Mouse (Mus musculus): ENCODE data around the gene Rnh1. TPM values are rescaled to one million over a fixed set of nuclear protein-coding genes. Genes with fewer than 3 reads are reported as not detected.

Gene Rnh1
- total RNA-seq, 1 experiment from 2014 or later, result 41.0 TPM

DNA sequence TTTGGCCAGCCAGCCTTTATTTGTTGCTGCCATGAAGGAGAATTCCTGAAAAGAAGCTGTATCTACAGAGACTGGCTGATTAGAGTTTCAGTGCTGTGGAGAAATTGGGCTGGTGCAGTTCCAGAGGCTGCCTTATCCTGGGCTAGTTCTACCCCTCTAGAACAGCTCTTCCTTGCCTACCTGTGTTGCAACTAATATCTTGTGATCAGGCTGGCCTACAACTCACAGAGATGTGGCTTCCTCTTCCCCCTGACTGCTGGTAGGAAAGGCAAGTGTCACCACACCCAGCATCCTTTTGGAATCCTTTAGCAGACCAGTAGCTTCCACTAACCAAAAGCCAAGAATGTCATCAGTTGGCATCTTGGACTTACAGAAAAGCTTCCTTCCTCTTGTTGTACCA is 2.8 kb downstream of the Rnh1 start:
- ATAC-seq (ENCODE audit: extremely low read depth, insufficient number of reproducible peaks, low FRiP score, poor library complexity, severe bottlenecking), result no peak

DNA sequence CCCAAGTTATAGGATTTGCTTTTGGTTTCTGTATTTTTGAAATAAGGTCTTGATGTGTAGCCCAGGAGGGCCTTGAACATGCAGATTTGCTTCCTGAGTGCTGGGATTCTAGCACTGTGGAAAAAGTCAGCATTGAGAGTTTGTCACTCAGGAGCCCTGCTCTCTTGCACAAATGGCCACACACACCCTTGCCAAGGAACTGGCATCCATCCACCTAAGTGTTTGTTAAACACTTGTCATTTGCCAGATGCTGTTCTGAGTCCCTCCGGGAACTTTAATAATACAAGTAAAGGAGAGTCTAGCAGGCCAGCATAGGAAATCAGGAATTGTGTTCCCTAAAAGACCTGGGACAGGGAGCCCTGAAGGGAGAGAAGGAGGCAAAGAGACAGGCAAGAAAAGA is 3.4 kb downstream of the Rnh1 start:
- ATAC-seq (ENCODE audit: extremely low read depth, insufficient number of reproducible peaks, low FRiP score, poor library complexity, severe bottlenecking), result no peak

DNA sequence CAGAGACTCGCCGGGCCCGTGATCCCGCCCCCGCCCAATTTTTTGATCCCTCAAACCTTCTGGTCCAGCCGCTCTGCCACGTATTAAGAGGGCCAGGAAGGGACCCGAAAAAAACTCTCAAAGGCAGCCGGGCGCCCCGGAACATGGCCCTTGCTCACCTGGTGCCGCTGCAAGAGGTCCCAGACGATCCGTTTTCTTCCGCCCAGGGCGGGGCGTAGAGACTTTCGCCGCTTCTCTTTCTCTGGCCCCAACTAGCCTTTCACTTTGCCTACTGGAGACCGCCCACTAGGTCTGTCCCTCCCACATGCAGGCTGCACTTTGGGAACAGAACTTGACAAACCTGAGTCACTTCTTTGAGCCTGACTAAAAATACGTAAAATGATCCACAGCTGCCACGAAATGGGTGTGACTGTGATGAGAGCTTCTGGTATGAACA is 4.1 kb downstream of the Rnh1 start:
- peak; percentile 76 for ATAC-seq (ENCODE audit: extremely low read depth, insufficient number of reproducible peaks, low FRiP score, poor library complexity, severe bottlenecking)

DNA sequence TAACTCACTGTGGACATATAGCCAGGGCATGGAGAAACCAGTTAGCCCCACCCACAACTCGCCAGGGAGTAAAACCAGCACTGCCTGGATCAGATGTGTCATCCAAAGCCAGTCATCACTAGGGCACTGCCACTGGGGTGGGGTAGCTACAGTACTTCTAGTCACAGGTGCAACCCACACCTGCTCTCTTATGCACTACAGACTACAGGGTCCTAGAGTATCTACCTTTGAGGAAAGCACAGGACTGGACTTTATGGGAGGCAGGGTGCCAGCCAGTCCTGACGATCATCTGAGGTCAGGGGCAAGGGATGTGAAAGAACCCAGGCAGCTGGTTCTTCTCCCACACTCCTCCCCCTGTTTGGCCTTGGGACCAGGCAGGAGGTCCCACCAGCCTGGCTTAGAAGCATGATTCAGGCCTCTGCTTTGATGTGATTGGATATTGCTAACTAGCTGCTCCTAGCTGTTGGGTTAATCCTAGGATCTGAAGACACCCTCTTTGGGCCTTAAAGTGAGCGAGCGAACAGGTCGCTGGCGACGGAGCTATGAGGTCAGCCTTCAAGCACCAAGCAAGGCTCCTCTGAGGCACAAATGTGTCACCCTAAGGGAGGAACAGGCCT is 4.6 kb downstream of the Rnh1 start:
- no peak for ATAC-seq (ENCODE audit: extremely low read depth, insufficient number of reproducible peaks, low FRiP score, poor library complexity, severe bottlenecking)

DNA sequence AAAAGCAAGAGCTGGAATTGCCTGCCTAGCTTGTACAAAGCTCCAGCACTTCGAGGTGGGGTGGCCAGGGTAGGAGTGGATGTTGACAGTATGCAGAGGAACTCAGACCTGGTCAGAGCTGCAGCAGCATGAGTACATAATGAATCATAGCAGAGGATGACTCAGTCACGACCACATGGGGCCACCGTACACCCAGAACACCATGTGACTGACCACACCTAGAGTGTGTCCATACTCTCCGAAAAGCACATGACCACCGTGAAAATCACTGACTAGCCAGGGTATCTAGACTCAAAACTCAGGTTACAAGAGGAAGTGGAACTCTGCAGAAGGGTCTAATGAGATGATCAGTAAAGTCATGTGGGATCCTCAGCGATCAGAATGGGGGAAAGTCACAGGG is 7.8 kb downstream of the Rnh1 start:
- ATAC-seq (ENCODE audit: extremely low read depth, insufficient number of reproducible peaks, low FRiP score, poor library complexity, severe bottlenecking), result no peak

DNA sequence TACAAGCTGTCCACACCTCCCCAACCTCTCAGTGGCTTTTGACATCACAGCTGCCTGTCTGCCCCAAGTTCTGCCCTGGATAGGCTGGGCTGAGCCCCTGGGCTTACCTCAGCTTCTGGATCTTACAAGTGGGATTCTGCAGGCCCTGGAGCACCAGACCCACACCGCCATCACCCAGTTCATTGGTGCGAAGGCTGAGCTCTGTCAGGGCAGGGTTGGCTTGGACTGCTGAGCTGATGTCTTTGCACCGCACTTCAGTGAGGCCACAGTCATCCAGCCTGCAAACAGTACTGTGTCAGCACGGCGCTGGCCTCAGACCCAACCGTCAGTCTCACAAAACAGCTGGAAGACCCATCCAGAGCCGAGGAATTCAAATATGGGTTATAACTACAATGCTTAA is 8.3 kb downstream of the Rnh1 start:
- no peak for ATAC-seq (ENCODE audit: extremely low read depth, insufficient number of reproducible peaks, low FRiP score, poor library complexity, severe bottlenecking)

DNA sequence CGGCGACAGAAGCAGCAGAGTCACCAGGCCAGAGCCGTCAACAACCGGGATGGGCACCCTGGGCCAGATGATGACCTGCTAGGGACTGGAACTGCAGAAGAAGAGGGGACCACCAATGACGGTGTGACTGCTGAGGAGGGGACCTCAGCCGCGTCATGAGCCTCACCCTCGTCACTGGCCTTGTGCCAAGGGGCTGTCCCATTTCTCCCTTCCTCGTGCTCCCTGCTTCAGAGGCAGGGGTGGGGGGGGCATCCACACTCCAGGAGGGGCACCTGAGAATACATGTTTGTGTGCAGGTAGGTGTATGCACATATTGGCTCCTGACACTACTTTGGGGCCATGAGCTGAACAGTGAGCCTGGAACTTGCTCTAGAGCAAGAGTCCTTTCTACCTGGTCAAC is 17.3 kb downstream of the Rnh1 start:
- ATAC-seq (ENCODE audit: extremely low read depth, insufficient number of reproducible peaks, low FRiP score, poor library complexity, severe bottlenecking), result no peak

DNA sequence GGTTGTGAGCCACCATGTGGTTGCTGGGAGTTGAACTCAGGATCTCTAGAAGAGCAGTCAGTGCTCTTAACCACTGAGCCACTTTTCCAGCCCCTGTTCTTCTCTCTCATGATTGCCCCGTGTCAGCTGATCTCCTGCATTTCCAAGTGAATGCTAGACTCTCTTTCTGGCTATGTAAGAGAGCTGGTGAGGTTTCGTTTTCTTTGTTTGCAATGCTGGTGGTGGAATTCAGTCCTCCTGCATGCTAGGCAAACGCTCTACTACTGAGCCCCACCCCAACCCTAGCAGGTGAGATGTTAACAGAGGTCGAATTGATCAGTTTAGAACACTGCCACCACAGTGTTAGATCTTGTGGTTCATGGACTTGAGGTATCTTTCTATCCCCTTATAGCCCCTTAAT is 24.0 kb downstream of the Rnh1 start:
- no peak for ATAC-seq (ENCODE audit: extremely low read depth, insufficient number of reproducible peaks, low FRiP score, poor library complexity, severe bottlenecking)

DNA sequence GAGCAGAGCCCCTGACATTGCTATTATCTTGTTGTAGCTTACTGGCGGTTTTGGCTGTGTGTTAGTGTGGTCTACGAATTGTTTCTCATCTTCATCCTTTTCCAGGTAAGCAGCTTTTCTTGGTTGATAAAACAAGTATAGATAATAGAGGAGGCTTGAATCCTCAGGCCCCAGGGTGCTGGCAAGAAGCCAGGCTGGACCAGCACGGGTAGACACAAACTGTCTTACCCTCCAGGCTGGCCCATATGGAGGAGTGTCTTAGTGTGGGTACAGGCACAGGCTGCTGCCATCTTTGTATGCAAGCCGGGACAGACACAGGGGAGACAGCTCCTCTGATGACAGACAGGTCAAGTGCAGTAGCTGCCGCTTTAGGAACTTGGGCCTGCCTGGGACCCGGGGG is 25.6 kb downstream of the Rnh1 start:
- ATAC-seq (ENCODE audit: extremely low read depth, insufficient number of reproducible peaks, low FRiP score, poor library complexity, severe bottlenecking), result no peak

DNA sequence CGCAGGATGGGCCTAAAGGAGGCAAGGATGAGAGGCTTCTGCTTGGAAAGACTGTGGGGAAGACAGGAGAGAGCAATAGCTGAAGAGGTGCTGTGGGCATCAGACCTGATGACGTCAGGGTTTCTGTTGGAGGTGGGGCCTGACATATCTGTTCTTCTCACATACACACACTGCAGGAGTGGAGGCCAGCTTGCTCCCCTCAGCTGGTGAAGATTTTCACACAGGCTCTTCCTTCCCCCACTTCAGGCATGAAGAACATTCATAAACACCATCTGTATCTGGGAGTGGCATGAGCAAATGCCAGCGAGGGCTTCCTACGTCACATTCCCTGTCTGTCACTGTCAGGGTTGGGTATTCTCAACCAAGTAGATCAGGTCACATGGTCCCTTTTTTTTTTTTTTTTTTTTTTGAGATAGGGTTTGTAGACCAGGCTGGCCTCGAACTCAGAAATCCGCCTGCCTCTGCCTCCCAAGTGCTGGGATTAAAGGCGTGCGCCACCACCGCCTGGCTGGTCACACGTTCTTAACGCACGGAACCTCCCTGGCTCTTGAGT is 26.5 kb downstream of the Rnh1 start:
- ATAC-seq (ENCODE audit: extremely low read depth, insufficient number of reproducible peaks, low FRiP score, poor library complexity, severe bottlenecking), result no peak

DNA sequence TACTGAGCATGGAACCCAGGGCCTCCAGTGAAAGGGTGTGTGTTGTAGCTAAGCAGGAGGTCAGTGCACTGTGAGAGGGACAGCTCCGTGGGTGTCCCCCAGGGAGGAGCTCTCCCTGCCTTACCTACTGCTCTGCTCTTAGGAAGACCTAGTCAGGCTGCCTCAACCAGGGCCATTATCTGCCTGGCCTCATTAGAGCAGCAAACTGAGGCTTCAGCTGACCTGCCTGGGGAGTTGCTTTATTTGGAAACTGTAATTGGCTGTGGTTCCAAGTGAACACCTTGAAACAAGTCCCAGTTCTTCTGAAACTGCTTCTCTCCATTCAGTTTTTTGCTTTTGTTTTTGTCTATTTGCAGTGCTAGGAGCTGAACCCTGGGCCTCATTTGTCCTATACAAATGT is 27.3 kb downstream of the Rnh1 start:
- ATAC-seq (ENCODE audit: extremely low read depth, insufficient number of reproducible peaks, low FRiP score, poor library complexity, severe bottlenecking), result no peak

DNA sequence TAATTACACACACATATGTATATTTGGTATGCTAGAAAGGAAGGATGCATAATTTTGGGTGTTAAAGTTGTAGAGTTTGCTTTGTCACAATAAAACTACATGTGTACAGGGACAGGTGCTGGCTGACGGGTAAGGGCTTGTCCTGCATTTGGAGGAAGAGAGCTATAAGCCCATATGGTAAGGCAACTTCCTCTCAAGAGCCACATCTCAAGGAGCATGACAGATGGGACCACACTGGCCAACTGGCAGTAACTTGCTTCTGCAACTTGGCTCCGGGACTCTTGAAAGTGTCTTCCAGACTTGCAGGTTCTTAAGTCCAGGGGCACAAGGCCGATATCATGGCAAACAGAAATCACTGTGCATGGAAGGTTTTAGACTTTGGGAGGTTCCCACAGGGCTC is 28.0 kb downstream of the Rnh1 start:
- no peak for ATAC-seq (ENCODE audit: extremely low read depth, insufficient number of reproducible peaks, low FRiP score, poor library complexity, severe bottlenecking)

DNA sequence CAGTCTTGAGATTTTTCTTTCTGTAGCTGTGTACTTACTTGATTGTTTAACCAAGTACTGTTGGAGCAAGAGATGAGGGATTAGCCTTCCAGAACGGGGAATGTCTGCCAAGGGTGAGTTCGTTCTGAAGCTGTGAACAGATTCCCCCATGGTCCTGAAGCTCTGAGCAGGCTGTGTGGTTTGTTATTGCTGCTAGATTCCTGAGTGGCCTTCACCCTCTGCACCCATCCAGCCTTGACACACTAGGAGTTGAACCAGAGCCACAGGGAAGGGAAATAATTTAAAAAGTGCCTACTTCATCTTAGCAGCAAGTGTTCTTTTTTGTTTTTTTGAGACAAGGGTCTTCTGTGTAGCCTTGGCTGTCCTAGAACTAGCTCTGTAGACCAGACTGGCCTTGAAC is 28.8 kb downstream of the Rnh1 start:
- no peak for ATAC-seq (ENCODE audit: extremely low read depth, insufficient number of reproducible peaks, low FRiP score, poor library complexity, severe bottlenecking)

DNA sequence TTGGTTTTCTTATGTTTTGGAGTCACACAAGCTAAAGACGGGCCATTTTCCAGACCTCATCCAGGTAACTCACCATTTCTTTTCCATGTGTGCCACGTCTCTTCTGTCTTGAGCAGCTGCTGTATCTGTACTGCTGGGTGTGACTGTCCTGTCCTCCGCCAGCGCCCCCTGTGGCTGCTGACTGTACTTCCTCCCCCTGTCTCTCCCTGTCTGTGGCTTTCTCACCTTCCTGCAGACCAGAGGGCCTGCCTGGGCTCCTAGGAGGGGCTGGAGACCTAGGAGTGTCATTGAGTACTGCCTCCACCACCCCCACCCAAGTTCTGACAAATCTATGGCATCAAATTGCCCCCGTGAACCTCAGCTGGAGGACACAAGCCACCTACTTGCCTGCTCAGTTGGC is 29.5 kb downstream of the Rnh1 start:
- ATAC-seq (ENCODE audit: extremely low read depth, insufficient number of reproducible peaks, low FRiP score, poor library complexity, severe bottlenecking), result peak; percentile 62

DNA sequence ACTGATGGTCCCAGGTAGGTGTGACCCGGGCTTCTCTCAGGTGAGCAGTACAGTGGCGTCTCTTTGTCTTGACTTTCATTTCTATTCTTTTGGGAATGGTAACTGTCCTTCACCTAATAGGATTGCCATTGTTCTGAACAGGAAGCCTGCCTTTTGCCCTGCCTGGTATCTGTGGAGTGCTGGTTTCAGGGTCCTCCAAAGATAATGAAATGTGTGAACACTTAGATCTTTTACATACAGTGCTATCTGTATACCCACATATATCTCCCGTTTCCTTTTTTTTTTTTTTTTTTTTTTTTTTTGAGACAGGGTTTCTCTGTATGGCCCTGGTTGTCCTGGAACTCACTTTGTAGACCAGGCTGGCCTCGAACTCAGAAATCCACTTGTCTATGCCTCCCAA is 31.3 kb downstream of the Rnh1 start:
- no peak for ATAC-seq (ENCODE audit: extremely low read depth, insufficient number of reproducible peaks, low FRiP score, poor library complexity, severe bottlenecking)

DNA sequence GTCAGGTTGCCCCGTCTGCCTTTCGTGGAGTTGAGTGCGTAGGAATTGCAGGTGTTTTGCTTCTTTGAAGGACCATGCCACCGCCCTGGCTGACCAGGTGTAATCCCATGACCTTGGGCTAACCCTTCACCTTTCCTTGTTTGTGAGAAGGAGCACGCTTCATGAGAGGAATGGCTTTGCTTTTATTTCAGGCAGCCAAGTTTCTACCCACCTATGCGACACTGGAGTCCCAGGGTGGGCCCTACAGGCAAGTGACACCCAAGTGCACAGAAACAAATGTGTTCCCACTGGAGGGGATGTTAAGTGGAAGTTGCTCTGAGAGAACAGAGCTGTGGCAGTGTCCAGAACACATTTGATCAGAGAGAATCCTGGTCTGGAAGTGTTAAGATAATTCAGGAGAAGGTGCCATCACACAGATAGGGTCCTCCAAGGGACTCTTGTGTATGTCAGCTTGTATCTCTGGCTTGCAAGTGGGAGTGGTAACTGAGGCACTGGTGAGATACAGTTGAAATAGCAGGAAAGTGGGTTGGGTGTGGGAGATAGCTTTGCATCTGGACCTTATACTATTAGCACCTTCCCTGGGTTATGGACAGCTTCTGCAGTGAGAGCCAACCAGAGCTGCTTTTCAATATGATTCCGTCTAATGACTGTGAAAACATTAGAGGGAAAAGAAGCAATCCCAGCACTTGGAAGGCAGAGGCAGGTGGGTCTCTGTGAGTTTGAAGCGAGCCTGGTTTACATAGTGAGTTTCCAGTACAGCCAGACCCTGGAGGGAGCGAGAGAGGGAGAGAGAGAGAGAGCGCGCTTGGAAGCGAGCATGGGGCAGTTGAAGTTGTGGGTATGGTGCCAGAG is 40.5 kb downstream of the Rnh1 start:
- no peak for ATAC-seq (ENCODE audit: extremely low read depth, insufficient number of reproducible peaks, low FRiP score, poor library complexity, severe bottlenecking)

DNA sequence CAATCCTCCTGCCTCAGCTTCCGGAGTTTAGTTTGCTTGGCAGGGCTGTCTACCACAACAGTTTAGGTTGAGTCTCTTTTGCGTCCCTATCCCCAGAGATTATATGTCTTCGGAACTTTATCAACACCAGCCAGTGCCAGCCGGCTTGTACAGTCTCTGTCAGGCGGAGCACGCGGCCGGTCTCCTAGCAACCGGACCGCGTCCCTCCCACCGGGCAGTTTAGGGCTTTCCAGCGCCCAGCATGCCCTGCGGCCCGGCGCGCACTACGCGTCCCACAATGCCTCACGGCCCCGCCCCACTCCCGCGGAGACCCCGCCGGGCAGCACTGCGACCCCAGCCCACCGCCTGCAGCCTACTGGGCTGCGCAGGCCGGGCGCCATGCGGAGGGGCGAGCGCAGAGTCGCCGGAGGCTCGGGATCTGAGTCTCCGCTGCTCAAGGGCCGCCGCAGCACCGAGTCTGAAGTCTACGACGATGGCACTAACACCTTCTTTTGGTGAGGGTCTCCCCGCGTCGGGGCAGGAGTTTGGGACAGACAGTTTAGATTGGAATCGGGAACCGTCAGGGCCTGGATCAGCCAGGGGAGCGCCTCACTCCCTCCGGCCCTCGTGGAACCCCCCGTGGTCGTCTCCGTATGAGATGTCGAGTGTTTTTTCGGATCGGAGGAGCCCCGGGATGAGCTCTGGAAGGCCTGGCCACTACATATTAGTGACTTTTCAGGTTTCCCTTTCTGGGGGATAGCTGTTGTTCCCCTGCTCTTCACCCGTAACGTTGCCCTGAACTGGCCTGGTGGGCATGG is 41.4 kb downstream of the Rnh1 start:
- peak; percentile 84 for ATAC-seq (ENCODE audit: extremely low read depth, insufficient number of reproducible peaks, low FRiP score, poor library complexity, severe bottlenecking)

DNA sequence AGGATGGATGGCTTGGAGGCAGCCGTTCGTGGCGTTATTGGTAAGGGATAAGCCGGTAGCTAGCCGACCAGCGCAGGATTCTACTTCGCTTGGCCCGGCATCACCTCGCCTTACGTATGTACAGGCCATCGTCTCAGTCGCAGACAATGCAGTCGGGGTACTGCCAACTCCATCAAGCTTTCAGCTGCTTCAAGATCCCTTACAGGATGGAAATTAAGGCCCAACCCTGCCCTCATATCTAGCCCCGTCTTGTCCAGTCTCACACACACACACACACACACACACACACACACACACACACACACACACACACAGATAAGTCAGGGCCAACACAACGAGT is 49.2 kb downstream of the Rnh1 start:
- ATAC-seq (ENCODE audit: extremely low read depth, insufficient number of reproducible peaks, low FRiP score, poor library complexity, severe bottlenecking), result no peak

DNA sequence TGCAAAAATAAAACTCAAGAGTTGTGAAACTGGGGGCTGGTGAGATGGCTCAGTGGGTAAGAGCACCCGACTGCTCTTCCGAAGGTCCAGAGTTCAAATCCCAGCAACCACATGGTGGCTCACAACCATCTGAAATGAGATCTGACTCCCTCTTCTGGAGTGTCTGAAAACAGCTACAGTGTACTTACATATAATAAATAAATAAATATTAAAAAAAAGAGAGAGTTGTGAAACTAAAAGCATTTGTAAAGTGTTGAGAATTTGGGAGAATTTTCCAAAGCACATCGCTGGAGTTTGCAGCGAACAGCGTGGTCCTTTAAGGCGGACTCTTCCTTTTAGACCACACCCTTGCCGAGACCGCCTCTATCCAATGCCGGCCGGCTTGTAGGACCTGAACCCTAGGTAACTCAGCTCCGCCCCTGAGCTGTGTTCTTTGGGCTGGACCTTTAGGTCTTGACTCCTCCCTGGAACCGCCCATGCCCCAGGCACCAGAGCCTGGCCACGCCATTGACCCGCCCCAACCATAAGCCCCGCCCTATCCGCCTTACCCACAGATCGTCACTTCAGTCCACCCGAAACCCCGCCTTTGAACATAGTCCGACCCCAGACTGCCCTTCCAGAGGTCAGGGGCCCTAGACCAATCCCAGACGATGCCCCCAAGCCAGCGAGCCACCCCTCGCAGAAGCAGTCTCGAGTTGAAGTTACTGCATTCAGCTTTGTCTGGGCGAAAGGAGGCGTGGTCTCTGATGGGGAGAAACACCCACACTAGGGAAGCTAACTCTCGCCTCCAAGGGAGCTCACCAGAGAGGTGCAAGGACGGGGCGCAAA is 49.8 kb downstream of the Rnh1 start:
- peak; percentile 99 for ATAC-seq (ENCODE audit: extremely low read depth, insufficient number of reproducible peaks, low FRiP score, poor library complexity, severe bottlenecking)
